Mouse (Mus musculus) E14TG2a.4 (cell line): ENCODE measurements around the gene Igsf1.

Experiments used
- CTCF ChIP-seq: conservative IDR thresholded peaks from 2 replicates; pipeline ENCODE4 v1.5.1; 2014; ENCODE audit warnings: low read length
- POU5F1 ChIP-seq: IDR thresholded peaks from 2 replicates; pipeline ENCODE4 v1.6.1; 2014; ENCODE audit warnings: low read length, borderline replicate concordance

GRCm38 (mm10) chrX:49745192-49745591 lies 52.4 kb downstream of the Igsf1 start:
- TF ChIP-seq CTCF, result no peak
- no peak for TF ChIP-seq POU5F1
